ENCODE assay signal across 8 mouse cellular contexts in the genomic region with DNA sequence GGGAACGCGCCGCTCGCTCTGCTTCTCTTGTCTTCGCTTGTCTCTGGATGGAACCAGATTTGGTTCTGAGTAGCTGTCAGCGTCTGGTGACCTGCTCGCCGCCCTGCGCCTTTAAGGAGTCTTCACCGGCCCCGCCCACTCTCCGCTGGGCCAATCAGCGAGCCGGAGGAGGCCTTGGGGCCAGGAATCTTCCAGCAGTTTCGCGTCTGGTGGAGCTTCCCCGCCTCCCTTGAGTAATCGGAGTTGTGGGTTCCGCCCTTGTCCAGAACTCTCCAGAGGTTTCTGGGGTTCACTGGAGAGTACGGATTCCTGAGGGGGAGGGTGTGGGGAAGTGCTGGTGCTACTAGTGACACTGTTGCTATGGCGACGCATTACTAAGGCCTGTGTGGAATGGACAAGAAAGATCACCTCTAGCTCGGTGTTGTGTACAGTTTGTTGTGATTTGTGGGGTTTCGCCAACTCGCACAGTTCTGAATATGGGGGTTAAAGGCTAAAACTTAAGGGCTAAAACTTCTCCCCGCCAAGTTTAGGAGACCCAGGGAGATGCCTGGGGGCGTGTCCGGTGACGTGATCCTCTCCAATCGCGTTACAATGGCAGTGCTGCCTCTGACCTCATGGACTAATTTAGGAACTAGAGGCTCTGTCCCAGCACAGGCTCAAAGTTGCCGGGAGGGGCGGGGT. TPM values are rescaled to one million over a fixed set of nuclear protein-coding genes. Genes with fewer than 3 reads are reported as not detected.
DNase-seq lines count a peak whose midpoint lies in the region; ATAC-seq and TF ChIP-seq lines count a peak whose summit lies in the region.
"Not testable (repeated sequence)": the region's sequence is repeated elsewhere in the genome, so short reads cannot be mapped to it uniquely, and the experiment has no call there.

Hspa1a (minus strand) TSS at position 88 of the 681 bp plus-strand sequence.
Hspa1l (plus strand) TSS at position 635 of the 681 bp plus-strand sequence.

- TF ChIP-seq CTCF in small intestine, adult 2 months (IDR thresholded peaks at IDR 0.05; ENCODE audit: extremely low read depth, insufficient read length, insufficient replicate concordance, low read depth, low read length), result not testable (repeated sequence)

- H3K4me1 ChIP-seq in forebrain, embryonic 14.5 days (ENCODE audit: control insufficient read depth, insufficient read depth, low read length); heart, embryonic 16.5 days (ENCODE audit: control insufficient read depth, insufficient read depth, low read length); midbrain, embryonic 15.5 days; small intestine, adult 2 months (ENCODE audit: control insufficient read depth, insufficient read depth, insufficient read length, low read length): not testable (repeated sequence)

- peaks cover 19% of the 10 kb centered on the region for H3K27me3 ChIP-seq in forebrain, embryonic 14.5 days (replicated peaks; ENCODE audit: control insufficient read depth, insufficient read depth, low read length)
- peaks cover 15% of the 10 kb centered on the region for H3K27me3 ChIP-seq in heart, embryonic 16.5 days (ENCODE audit: control insufficient read depth, insufficient read depth, low read length)
- peaks cover 26% of the 10 kb centered on the region for H3K27me3 ChIP-seq in midbrain, embryonic 15.5 days (replicated peaks)
- H3K27me3 ChIP-seq in small intestine, adult 2 months (ENCODE audit: control insufficient read depth, insufficient read depth, low read length), result not testable (repeated sequence)

- H3K36me3 ChIP-seq in forebrain, embryonic 14.5 days (ENCODE audit: control insufficient read depth, insufficient read depth, low read length); heart, embryonic 16.5 days (ENCODE audit: control insufficient read depth, insufficient read depth); midbrain, embryonic 15.5 days (replicated peaks); small intestine, adult 2 months (ENCODE audit: control insufficient read depth, insufficient read depth, low read length): not testable (repeated sequence)

- not testable (repeated sequence) for H3K9me3 ChIP-seq in forebrain, embryonic 14.5 days (replicated peaks; ENCODE audit: control insufficient read depth, low read length); heart, embryonic 16.5 days (replicated peaks; ENCODE audit: control insufficient read depth, low read length); midbrain, embryonic 15.5 days

- ATAC-seq in forebrain, embryonic 14.5 days, result peak; percentile 96
- peak; percentile 93 for ATAC-seq in heart, embryonic 16.5 days (replicated peaks; ENCODE audit: extremely low read depth, insufficient read depth, low FRiP score)
- ATAC-seq in midbrain, embryonic 15.5 days (replicated peaks), result peak; percentile 93

- DNase-seq in CD4-positive helper T cell, adult 2 months (ENCODE audit: low read depth, low spot score), result peak; percentile 82
- peak; percentile 77 to 84 for DNase-seq in cerebellum, adult 18-20 months
- DNase-seq in forebrain, embryonic 14.5 days (ENCODE audit: low spot score), result peak; percentile 68
- peak; percentile 85 for DNase-seq in kidney, postnatal 10 days
- peak; percentile 69 for DNase-seq in liver

- peak within 1 kb of the TSS; percentile 28 for H3K4me3 ChIP-seq in forebrain, embryonic 14.5 days (ENCODE audit: low read depth, low read length)
- H3K4me3 ChIP-seq in heart, embryonic 16.5 days (ENCODE audit: low read length), result peak within 1 kb of the TSS; percentile 53
- H3K4me3 ChIP-seq in midbrain, embryonic 15.5 days, result peak within 1 kb of the TSS; percentile 42
- peak within 1 kb of the TSS; percentile 62 for H3K4me3 ChIP-seq in small intestine, adult 2 months (ENCODE audit: low read depth, low read length)

- peak within 1 kb of the TSS; percentile 77 for H3K4me2 ChIP-seq in forebrain, embryonic 14.5 days (ENCODE audit: low read length)
- H3K4me2 ChIP-seq in heart, embryonic 16.5 days (ENCODE audit: low read depth, low read length), result peak within 1 kb of the TSS; percentile 63
- H3K4me2 ChIP-seq in midbrain, embryonic 15.5 days, result peak within 1 kb of the TSS; percentile 60

- peak within 1 kb of the TSS; percentile 32; the same call in 1 of the 2 replicates for H3K9ac ChIP-seq in forebrain, embryonic 14.5 days (ENCODE audit: low read length)
- peak within 1 kb of the TSS; percentile 61 for H3K9ac ChIP-seq in heart, embryonic 16.5 days (ENCODE audit: low read length)
- H3K9ac ChIP-seq in midbrain, embryonic 15.5 days, result not testable (repeated sequence)

- not testable (repeated sequence) for H3K27ac ChIP-seq in forebrain, embryonic 14.5 days (ENCODE audit: low read depth, low read length); midbrain, embryonic 15.5 days
- H3K27ac ChIP-seq in heart, embryonic 16.5 days (ENCODE audit: low read length), result peak within 1 kb of the TSS; percentile 71
- H3K27ac ChIP-seq in small intestine, adult 2 months (ENCODE audit: insufficient read depth, low read depth, low read length), result peak within 1 kb of the TSS; percentile 55

- peak; percentile 60; the same call in 1 of the 2 replicates for TF ChIP-seq POLR2A in small intestine, adult 2 months (IDR thresholded peaks at IDR 0.05; ENCODE audit: low read depth, low read length)

- 1% methylated on average over 26 of the region's 33 CpGs for WGBS in forebrain, embryonic 14.5 days
- under 1% methylated on average over 29 of the region's 33 CpGs for WGBS in heart, embryonic 16.5 days
- under 1% methylated on average over 33 of the region's 33 CpGs for WGBS in midbrain, embryonic 15.5 days
- WGBS in small intestine, adult 2 months, result 2% methylated on average over 33 of the region's 33 CpGs

RNA-seq across cellular contexts. Expression of gene Hspa1a, which starts in this region (rescaled TPM):
- polyA plus RNA-seq in forebrain, embryonic 14.5 days (2014; fragmentation: Nextera tagmentation; extraction: Ambion mirVana), result 1.4 and 3.7 TPM in 2 replicates
- 3.9 and 4.4 TPM in 2 replicates for polyA plus RNA-seq in heart, embryonic 16.5 days (2015; fragmentation: Nextera tagmentation; extraction: Ambion mirVana)
- polyA plus RNA-seq in midbrain, embryonic 15.5 days (2015; fragmentation: Nextera tagmentation; extraction: Ambion mirVana), result 12.7 and 13.3 TPM in 2 replicates
- polyA plus RNA-seq in small intestine, adult 2 months (2012; rRNA removed), result 8.9 and 9.3 TPM in 2 replicates

RNA-seq across cellular contexts. Expression of gene Hspa1l, which starts in this region (rescaled TPM):
- polyA plus RNA-seq in forebrain, embryonic 14.5 days (2014; fragmentation: Nextera tagmentation; extraction: Ambion mirVana), result 1.3 and 1.4 TPM in 2 replicates
- polyA plus RNA-seq in heart, embryonic 16.5 days (2015; fragmentation: Nextera tagmentation; extraction: Ambion mirVana), result 3.1 and 4.2 TPM in 2 replicates
- polyA plus RNA-seq in midbrain, embryonic 15.5 days (2015; fragmentation: Nextera tagmentation; extraction: Ambion mirVana), result 1.2 and 1.5 TPM in 2 replicates
- polyA plus RNA-seq in small intestine, adult 2 months (2012; rRNA removed), result 0.06 and 0.14 TPM in 2 replicates
